Mouse (Mus musculus) induced T-regulatory cell, adult 2 months (primary cell): ENCODE measurements around the gene Slc25a39.
A peak's percentile ranks its signal among the peaks of the same experiment; 100 is the strongest.

Experiments
- DNase-seq: peaks from one replicate; pipeline ENCODE4 v3.0.0-alpha.2; 2012; ENCODE audit warnings: low read depth

The Slc25a39 gene

GRCm38 (mm10) chr11:102436471-102436790 is 28.7 kb upstream of the Slc25a39 start:
- DNase-seq: no peak

- no peak for DNase-seq
Measured at GRCm38 (mm10) chr11:102435754-102436470, 28.2 kb upstream of the Slc25a39 start.

- no peak for DNase-seq
Measured at GRCm38 (mm10) chr11:102434816-102435705, 27.3 kb upstream of the Slc25a39 start.

- peak; percentile 91 for DNase-seq
Measured at GRCm38 (mm10) chr11:102434406-102434805, 26.7 kb upstream of the Slc25a39 start.

GRCm38 (mm10) chr11:102433866-102434265 is 26.1 kb upstream of the Slc25a39 start:
- no peak for DNase-seq

- no peak for DNase-seq
Measured at GRCm38 (mm10) chr11:102432896-102433295, 25.1 kb upstream of the Slc25a39 start.

- DNase-seq: peak; percentile 67
Measured at GRCm38 (mm10) chr11:102432115-102432843, 24.5 kb upstream of the Slc25a39 start.

GRCm38 (mm10) chr11:102431728-102432114 is 24.0 kb upstream of the Slc25a39 start:
- no peak for DNase-seq

- DNase-seq: peak; percentile 90
Measured at GRCm38 (mm10) chr11:102431018-102431645, 23.4 kb upstream of the Slc25a39 start.

- DNase-seq: peak; percentile 84
Measured at GRCm38 (mm10) chr11:102430121-102431017, 22.6 kb upstream of the Slc25a39 start, which contains the start of gene Grn. Grn (plus strand) TSS chr11:102430315.

GRCm38 (mm10) chr11:102429551-102429950 is 21.8 kb upstream of the Slc25a39 start:
- no peak for DNase-seq

GRCm38 (mm10) chr11:102428981-102429540 is 21.3 kb upstream of the Slc25a39 start:
- peak; percentile 47 for DNase-seq

GRCm38 (mm10) chr11:102425555-102426316 is 18.0 kb upstream of the Slc25a39 start:
- no peak for DNase-seq

GRCm38 (mm10) chr11:102424666-102425065 is 16.9 kb upstream of the Slc25a39 start:
- no peak for DNase-seq

GRCm38 (mm10) chr11:102421559-102421958 is 13.8 kb upstream of the Slc25a39 start:
- DNase-seq: no peak

- no peak for DNase-seq
Measured at GRCm38 (mm10) chr11:102418887-102419286, 11.1 kb upstream of the Slc25a39 start.

GRCm38 (mm10) chr11:102417160-102417559 is 9.4 kb upstream of the Slc25a39 start:
- DNase-seq: no peak

- DNase-seq: no peak
Measured at GRCm38 (mm10) chr11:102415034-102415802, 7.5 kb upstream of the Slc25a39 start.

GRCm38 (mm10) chr11:102413059-102413458 is 5.3 kb upstream of the Slc25a39 start:
- DNase-seq: no peak
